Mouse (Mus musculus): ENCODE data around the gene Gltp. TPM values are rescaled to one million over a fixed set of nuclear protein-coding genes. Genes with fewer than 3 reads are reported as not detected.

Gltp gene
- 60.6 and 62.0 TPM in 2 replicates for polyA plus RNA-seq (2016; fragmentation: Nextera tagmentation; extraction: Ambion mirVana)

GRCm38 (mm10) chr5:114690633-114691567, at the start of gene Gltp:
Gltp (minus strand) TSS chr5:114690984.
- ATAC-seq (ENCODE audit: low FRiP score, low read depth): peak; percentile 98
- Histone ChIP-seq H3K4me2 (replicated peaks) (peak within 1 kb of the TSS; percentile 88), H3K4me3 (peak within 1 kb of the TSS; percentile 83), H3K9ac (replicated peaks) (peak within 1 kb of the TSS; percentile 81), H3K36me3 (no peaks in the 10 kb centered on the region), H3K9me3 (no peaks in the 10 kb centered on the region), H3K27me3 (peaks cover 10% of the 10 kb centered on the region; the same call in 1 of the 2 replicates), H3K27ac (replicated peaks) (no peak within 1 kb of the TSS), H3K4me1 (peaks cover 17% of the 10 kb centered on the region)
- 6% methylated on average over 57 of the region's 75 CpGs for WGBS

- no peaks in the 10 kb centered on the region for H3K4me1 ChIP-seq
- H3K9ac ChIP-seq (replicated peaks): no peak overlapping the region
- peaks cover 90% of the 10 kb centered on the region for H3K36me3 ChIP-seq
- no peaks in the 10 kb centered on the region for H3K27me3 ChIP-seq
- no peaks in the 10 kb centered on the region for H3K9me3 ChIP-seq
- H3K4me3 ChIP-seq: no peak overlapping the region
- H3K4me2 ChIP-seq (replicated peaks): no peak overlapping the region
- no peak for ATAC-seq (ENCODE audit: low FRiP score, low read depth)
- WGBS: 87% methylated on average over 12 of the region's 12 CpGs
- no peak overlapping the region for H3K27ac ChIP-seq (replicated peaks)
Observed at GRCm38 (mm10) chr5:114738707-114739241, 48.0 kb upstream of the Gltp start.

- H3K4me2 ChIP-seq (replicated peaks): no peak overlapping the region
- no peak overlapping the region for H3K9ac ChIP-seq (replicated peaks)
- no peaks in the 10 kb centered on the region for H3K27me3 ChIP-seq
- H3K27ac ChIP-seq (replicated peaks): no peak overlapping the region
- ATAC-seq (ENCODE audit: low FRiP score, low read depth): no peak
- WGBS: 86% methylated on average over 21 of the region's 21 CpGs
- no peak overlapping the region for H3K4me3 ChIP-seq
- no peaks in the 10 kb centered on the region for H3K4me1 ChIP-seq
- peaks cover 90% of the 10 kb centered on the region for H3K36me3 ChIP-seq
- no peaks in the 10 kb centered on the region for H3K9me3 ChIP-seq
Observed at GRCm38 (mm10) chr5:114737090-114737887, 46.5 kb upstream of the Gltp start.

- ATAC-seq (ENCODE audit: low FRiP score, low read depth): no peak
- H3K4me1 ChIP-seq: no peaks in the 10 kb centered on the region
- H3K36me3 ChIP-seq: peaks cover 92% of the 10 kb centered on the region
Observed at GRCm38 (mm10) chr5:114733606-114734005, 42.8 kb upstream of the Gltp start.

GRCm38 (mm10) chr5:114731969-114732368, 41.2 kb upstream of the Gltp start:
- ATAC-seq (ENCODE audit: low FRiP score, low read depth): no peak
- Histone ChIP-seq H3K9ac (replicated peaks) (no peak overlapping the region), H3K9me3 (no peaks in the 10 kb centered on the region), H3K27ac (replicated peaks) (no peak overlapping the region), H3K4me2 (replicated peaks) (no peak overlapping the region), H3K27me3 (no peaks in the 10 kb centered on the region), H3K4me1 (no peaks in the 10 kb centered on the region), H3K36me3 (peaks cover 90% of the 10 kb centered on the region), H3K4me3 (no peak overlapping the region)
- 92% methylated on average over 15 of the region's 15 CpGs for WGBS

More at GRCm38 (mm10) chr5:114733606-114734005, 42.8 kb upstream of the Gltp start:
- WGBS: 95% methylated on average over 15 of the region's 15 CpGs
- H3K4me3 ChIP-seq: no peak overlapping the region
- H3K27me3 ChIP-seq: no peaks in the 10 kb centered on the region
- H3K9me3 ChIP-seq: no peaks in the 10 kb centered on the region
- no peak overlapping the region for H3K9ac ChIP-seq (replicated peaks)
- no peak overlapping the region for H3K27ac ChIP-seq (replicated peaks)
- H3K4me2 ChIP-seq (replicated peaks): no peak overlapping the region

- no peaks in the 10 kb centered on the region for H3K27me3 ChIP-seq
- H3K4me1 ChIP-seq: no peaks in the 10 kb centered on the region
- no peak overlapping the region for H3K4me3 ChIP-seq
- H3K4me2 ChIP-seq (replicated peaks): no peak overlapping the region
- no peak overlapping the region for H3K9ac ChIP-seq (replicated peaks)
- no peak overlapping the region for H3K27ac ChIP-seq (replicated peaks)
- H3K9me3 ChIP-seq: no peaks in the 10 kb centered on the region
- no peak for ATAC-seq (ENCODE audit: low FRiP score, low read depth)
- WGBS: 68% methylated on average over 6 of the region's 6 CpGs
- peaks cover 86% of the 10 kb centered on the region for H3K36me3 ChIP-seq
Observed at GRCm38 (mm10) chr5:114731498-114731897, 40.7 kb upstream of the Gltp start.

GRCm38 (mm10) chr5:114730129-114730528, 39.3 kb upstream of the Gltp start:
- Histone ChIP-seq H3K4me3 (no peak overlapping the region), H3K4me1 (no peaks in the 10 kb centered on the region), H3K27ac (replicated peaks) (no peak overlapping the region), H3K9me3 (no peaks in the 10 kb centered on the region), H3K27me3 (no peaks in the 10 kb centered on the region), H3K4me2 (replicated peaks) (no peak overlapping the region), H3K9ac (replicated peaks) (no peak overlapping the region), H3K36me3 (peaks cover 83% of the 10 kb centered on the region)
- ATAC-seq (ENCODE audit: low FRiP score, low read depth): no peak
- 79% methylated on average over 10 of the region's 10 CpGs for WGBS

GRCm38 (mm10) chr5:114728160-114728559, 37.4 kb upstream of the Gltp start:
- no peak overlapping the region for H3K4me3 ChIP-seq
- ATAC-seq (ENCODE audit: low FRiP score, low read depth): no peak
- H3K36me3 ChIP-seq: peaks cover 79% of the 10 kb centered on the region
- H3K9me3 ChIP-seq: no peaks in the 10 kb centered on the region; the same call in 1 of the 2 replicates
- H3K27ac ChIP-seq (replicated peaks): no peak overlapping the region
- H3K4me2 ChIP-seq (replicated peaks): no peak overlapping the region
- H3K27me3 ChIP-seq: no peaks in the 10 kb centered on the region
- no peaks in the 10 kb centered on the region for H3K4me1 ChIP-seq
- no peak overlapping the region for H3K9ac ChIP-seq (replicated peaks)
- WGBS: 89% methylated on average over 10 of the region's 10 CpGs

GRCm38 (mm10) chr5:114722846-114723245, 32.1 kb upstream of the Gltp start:
- no peaks in the 10 kb centered on the region for H3K27me3 ChIP-seq
- ATAC-seq (ENCODE audit: low FRiP score, low read depth): no peak
- no peak overlapping the region for H3K27ac ChIP-seq (replicated peaks)
- H3K4me3 ChIP-seq: no peak overlapping the region
- H3K9me3 ChIP-seq: no peaks in the 10 kb centered on the region; the same call in 1 of the 2 replicates
- H3K4me1 ChIP-seq: no peaks in the 10 kb centered on the region
- peaks cover 78% of the 10 kb centered on the region for H3K36me3 ChIP-seq
- no peak overlapping the region for H3K4me2 ChIP-seq (replicated peaks)
- WGBS: 94% methylated on average over 13 of the region's 13 CpGs
- H3K9ac ChIP-seq (replicated peaks): no peak overlapping the region

GRCm38 (mm10) chr5:114721969-114722368, 31.2 kb upstream of the Gltp start:
- no peak overlapping the region for H3K4me2 ChIP-seq (replicated peaks)
- H3K4me1 ChIP-seq: no peaks in the 10 kb centered on the region
- peaks cover 80% of the 10 kb centered on the region for H3K36me3 ChIP-seq
- no peaks in the 10 kb centered on the region; the same call in 1 of the 2 replicates for H3K9me3 ChIP-seq
- no peak overlapping the region for H3K9ac ChIP-seq (replicated peaks)
- no peaks in the 10 kb centered on the region for H3K27me3 ChIP-seq
- ATAC-seq (ENCODE audit: low FRiP score, low read depth): no peak
- H3K27ac ChIP-seq (replicated peaks): no peak overlapping the region
- no peak overlapping the region for H3K4me3 ChIP-seq
- WGBS: 94% methylated on average over 10 of the region's 10 CpGs

- Histone ChIP-seq H3K36me3 (peaks cover 84% of the 10 kb centered on the region), H3K9ac (replicated peaks) (no peak overlapping the region), H3K4me2 (replicated peaks) (no peak overlapping the region), H3K9me3 (no peaks in the 10 kb centered on the region; the same call in 1 of the 2 replicates), H3K4me1 (no peaks in the 10 kb centered on the region), H3K27ac (replicated peaks) (no peak overlapping the region), H3K27me3 (no peaks in the 10 kb centered on the region), H3K4me3 (no peak overlapping the region)
- WGBS: 92% methylated on average over 11 of the region's 11 CpGs
- ATAC-seq (ENCODE audit: low FRiP score, low read depth): no peak
Observed at GRCm38 (mm10) chr5:114720784-114721183, 30.0 kb upstream of the Gltp start.

GRCm38 (mm10) chr5:114719928-114720270, 29.1 kb upstream of the Gltp start:
- H3K27ac ChIP-seq (replicated peaks): no peak overlapping the region
- H3K36me3 ChIP-seq: peaks cover 92% of the 10 kb centered on the region
- no peak for ATAC-seq (ENCODE audit: low FRiP score, low read depth)
- H3K9ac ChIP-seq (replicated peaks): no peak overlapping the region
- H3K4me2 ChIP-seq (replicated peaks): no peak overlapping the region
- H3K9me3 ChIP-seq: no peaks in the 10 kb centered on the region; the same call in 1 of the 2 replicates
- WGBS: 96% methylated on average over 6 of the region's 6 CpGs
- H3K4me3 ChIP-seq: no peak overlapping the region
- H3K27me3 ChIP-seq: no peaks in the 10 kb centered on the region
- H3K4me1 ChIP-seq: no peaks in the 10 kb centered on the region

All from midbrain, embryonic 12.5 days (tissue).